Mouse (Mus musculus) testis, adult 2 months (tissue): ENCODE results near the gene Zcchc8.

Experiments used
- CTCF ChIP-seq: fragments of 200-500 bp; IDR thresholded peaks from 2 replicates; pipeline ENCODE4 v1.5.1; 2012; ENCODE audit warnings: low read depth, mild to moderate bottlenecking, inconsistent platforms, low read length, moderate library complexity; ENCODE audit not compliant: control insufficient read depth, insufficient read depth, insufficient replicate concordance
- POLR2A ChIP-seq: fragments of 200-500 bp; IDR thresholded peaks from 2 replicates; pipeline ENCODE4 v1.6.1; 2012; ENCODE audit warnings: low read depth, mild to moderate bottlenecking, inconsistent platforms, low read length, moderate library complexity; ENCODE audit not compliant: control insufficient read depth

- no peak for TF ChIP-seq POLR2A
- no peak for TF ChIP-seq CTCF
These were observed 37.9 kb downstream of the Zcchc8 start for GRCm38 (mm10) chr5:123683043-123683376.
